Mouse (Mus musculus) limb, embryonic 12.5 days (tissue): ENCODE measurements around the gene Atp4b. TPM values are rescaled to one million over a fixed set of nuclear protein-coding genes. Genes with fewer than 3 reads are reported as not detected.

ENCODE experiments used
- ATAC-seq: fragments of 200-750 bp; cut with Nextera tagmentation; 2 replicates; pipeline ENCODE4 v1.8.0; 2017; ENCODE audit warnings: low read depth, moderate TSS enrichment; ENCODE audit not compliant: insufficient number of reproducible peaks, insufficient read depth, low FRiP score, low TSS enrichment
- H3K27ac ChIP-seq: fragments of 300-500 bp; sonication (generic); 2 replicates; pipeline ENCODE4 v1.5.1; 2016; ENCODE audit warnings: mild to moderate bottlenecking, moderate library complexity
- H3K27me3 ChIP-seq: fragments of 300-500 bp; sonication (generic); 2 replicates; pipeline ENCODE4 v1.6.1; 2016; ENCODE audit warnings: mild to moderate bottlenecking, moderate library complexity
- H3K36me3 ChIP-seq: fragments of 300-500 bp; sonication (generic); 2 replicates; pipeline ENCODE4 v1.6.1; 2016; ENCODE audit warnings: mild to moderate bottlenecking, moderate library complexity
- H3K4me1 ChIP-seq: fragments of 300-500 bp; sonication (generic); replicated peaks from 2 replicates; pipeline ENCODE4 v1.6.1; 2016
- H3K4me2 ChIP-seq: fragments of 300-500 bp; sonication (generic); 2 replicates; pipeline ENCODE4 v1.6.1; 2016; ENCODE audit warnings: mild to moderate bottlenecking, moderate library complexity
- H3K4me3 ChIP-seq: fragments of 300-500 bp; sonication (generic); replicated peaks from 2 replicates; pipeline ENCODE4 v1.5.1; 2016; ENCODE audit warnings: mild to moderate bottlenecking
- H3K9ac ChIP-seq: fragments of 300-500 bp; sonication (generic); replicated peaks from 2 replicates; pipeline ENCODE4 v1.6.1; 2016; ENCODE audit warnings: mild to moderate bottlenecking, moderate library complexity
- H3K9me3 ChIP-seq: fragments of 300-500 bp; sonication (generic); 2 replicates; pipeline ENCODE4 v1.6.1; 2016; ENCODE audit warnings: mild to moderate bottlenecking, moderate library complexity
- WGBS: fragments of 180-500 bp; shearing (Covaris S2); methylation state at CpG from one replicate; pipeline ENCODE4 v1.1.7; 2016; 5-methylcytosine and 5-hydroxymethylcytosine counted together
- polyA plus RNA-seq: library from polyadenylated mRNA; unstranded; fragments of >200 nt; fragmentation: Nextera tagmentation; extraction: Ambion mirVana; gene quantifications from 2 replicates; pipeline ENCODE4 v1.2.1, GENCODE M21; 2016

Atp4b gene
- polyA plus RNA-seq, 1 experiment from 2014 or later, result not detected

DNA sequence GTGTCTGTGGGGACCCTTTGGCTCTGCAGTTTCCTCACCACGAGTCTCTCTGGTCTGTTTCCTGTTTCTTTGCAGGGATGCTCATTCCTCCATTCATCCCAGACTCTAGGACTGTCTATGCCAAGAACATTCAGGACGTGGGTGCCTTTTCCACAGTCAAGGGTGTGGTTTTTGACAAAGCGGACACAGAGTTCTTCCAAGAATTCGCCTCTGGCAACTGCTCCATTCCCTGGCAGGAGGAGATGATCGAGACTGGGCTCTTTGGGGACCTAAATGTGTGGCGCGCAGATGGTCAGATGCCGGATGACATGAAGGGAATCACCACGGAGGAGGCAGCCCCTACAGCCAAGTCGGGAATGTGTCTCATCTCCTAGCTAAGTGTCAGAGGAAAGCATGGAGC lies 19.3 kb upstream of the Atp4b start:
- H3K4me2 ChIP-seq, result no peak overlapping the region
- H3K36me3 ChIP-seq, result no peaks in the 10 kb centered on the region
- H3K27ac ChIP-seq, result no peak overlapping the region
- no peaks in the 10 kb centered on the region for H3K4me1 ChIP-seq
- no peaks in the 10 kb centered on the region for H3K9me3 ChIP-seq
- no peaks in the 10 kb centered on the region; the same call in 1 of the 2 replicates for H3K27me3 ChIP-seq
- no peak overlapping the region for H3K9ac ChIP-seq
- no peak for ATAC-seq
- WGBS, result 79% methylated on average over 10 of the region's 10 CpGs
- no peak overlapping the region for H3K4me3 ChIP-seq

DNA sequence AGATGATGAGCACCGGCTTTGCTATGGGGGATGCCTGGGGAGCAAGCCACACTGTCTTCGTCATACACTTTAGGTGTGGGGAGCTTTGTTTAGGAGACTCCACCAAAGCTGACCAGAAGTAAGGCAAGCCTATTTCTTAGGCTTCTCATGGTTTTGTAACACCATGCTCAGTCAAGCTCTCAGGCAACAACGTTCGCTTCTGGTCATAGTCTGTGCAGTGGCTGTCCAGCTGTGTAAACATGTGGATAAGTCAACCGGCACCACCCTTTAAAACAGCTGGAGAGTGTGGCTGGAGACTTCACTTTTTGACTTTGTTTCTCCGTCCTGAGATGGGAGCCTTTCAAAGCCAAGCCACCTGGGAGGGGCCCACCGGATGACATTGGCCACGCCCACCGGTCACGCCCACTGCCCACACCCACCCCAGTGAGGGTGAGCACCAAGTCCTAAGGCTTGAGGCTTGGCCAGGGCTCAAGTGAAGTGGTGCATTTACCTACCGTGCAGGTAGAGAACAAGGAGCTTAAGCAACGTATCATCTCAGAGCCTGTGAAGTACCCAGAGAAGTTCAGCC lies 17.3 kb upstream of the Atp4b start:
- Histone ChIP-seq H3K9me3 (no peaks in the 10 kb centered on the region), H3K4me3 (no peak overlapping the region), H3K36me3 (no peaks in the 10 kb centered on the region), H3K4me2 (no peak overlapping the region), H3K27me3 (peaks cover 3% of the 10 kb centered on the region; the same call in 1 of the 2 replicates), H3K9ac (no peak overlapping the region), H3K4me1 (no peaks in the 10 kb centered on the region), H3K27ac (no peak overlapping the region)
- 54% methylated on average over 12 of the region's 12 CpGs for WGBS
- ATAC-seq, result no peak

DNA sequence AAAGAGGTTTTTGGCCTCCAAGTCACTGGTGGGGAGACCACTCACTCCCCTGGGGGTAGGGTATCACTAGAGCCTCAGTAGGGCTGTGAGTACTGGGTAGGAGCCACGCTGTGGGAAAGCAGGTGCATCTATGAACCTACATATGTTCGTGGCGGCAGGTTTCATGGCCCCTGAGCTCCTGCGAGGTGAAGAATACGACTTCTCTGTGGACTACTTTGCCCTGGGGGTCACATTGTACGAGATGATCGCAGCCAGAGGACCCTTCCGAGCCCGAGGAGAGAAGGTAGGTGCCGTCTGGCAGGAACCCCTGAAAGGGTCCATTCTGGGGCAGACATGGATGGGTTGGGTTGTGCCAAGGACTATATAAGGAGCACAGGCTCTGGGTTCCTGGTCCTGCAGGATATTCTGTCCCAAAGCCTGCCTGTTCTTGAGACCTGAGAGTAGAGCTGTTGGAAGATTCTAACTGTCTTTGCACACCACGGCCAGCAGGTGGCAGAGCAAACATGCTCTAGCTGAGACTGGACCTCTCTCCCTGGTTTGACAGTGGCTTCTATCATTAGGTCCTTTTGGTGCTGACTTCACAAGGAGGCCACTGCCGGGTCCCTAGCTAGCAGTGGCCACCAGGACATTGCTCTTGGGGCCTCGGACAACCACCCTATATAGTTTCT lies 16.4 kb upstream of the Atp4b start:
- Histone ChIP-seq H3K36me3 (no peaks in the 10 kb centered on the region), H3K9me3 (no peaks in the 10 kb centered on the region), H3K9ac (no peak overlapping the region), H3K4me2 (no peak overlapping the region), H3K27me3 (peaks cover 3% of the 10 kb centered on the region; the same call in 1 of the 2 replicates), H3K4me1 (no peaks in the 10 kb centered on the region), H3K27ac (no peak overlapping the region), H3K4me3 (no peak overlapping the region)
- no peak for ATAC-seq
- WGBS, result 58% methylated on average over 13 of the region's 13 CpGs

DNA sequence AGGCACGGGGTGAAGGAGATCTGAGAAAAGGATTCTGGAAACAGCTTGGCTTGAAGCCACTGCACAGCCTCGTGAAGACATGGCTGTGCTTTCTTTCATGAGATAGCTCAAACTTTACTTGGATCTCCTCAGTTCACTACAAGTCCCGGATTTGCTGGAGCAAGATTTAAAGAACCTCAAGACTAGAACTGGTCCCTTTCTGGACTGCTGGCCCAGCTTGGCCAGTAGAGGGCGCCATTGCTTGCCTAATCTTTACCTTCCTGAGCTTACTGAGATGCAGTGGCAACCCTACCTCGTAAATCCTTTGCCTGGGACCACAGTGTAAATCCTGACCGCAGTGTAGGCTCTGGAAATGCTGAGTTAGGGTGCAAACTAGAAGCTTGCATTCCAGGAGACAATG lies 15.0 kb upstream of the Atp4b start:
- Histone ChIP-seq H3K36me3 (no peaks in the 10 kb centered on the region), H3K27me3 (peaks cover 3% of the 10 kb centered on the region; the same call in 1 of the 2 replicates), H3K27ac (no peak overlapping the region), H3K9ac (no peak overlapping the region), H3K4me3 (no peak overlapping the region), H3K9me3 (no peaks in the 10 kb centered on the region), H3K4me2 (no peak overlapping the region), H3K4me1 (no peaks in the 10 kb centered on the region)
- 29% methylated on average over 6 of the region's 6 CpGs for WGBS
- ATAC-seq, result no peak

DNA sequence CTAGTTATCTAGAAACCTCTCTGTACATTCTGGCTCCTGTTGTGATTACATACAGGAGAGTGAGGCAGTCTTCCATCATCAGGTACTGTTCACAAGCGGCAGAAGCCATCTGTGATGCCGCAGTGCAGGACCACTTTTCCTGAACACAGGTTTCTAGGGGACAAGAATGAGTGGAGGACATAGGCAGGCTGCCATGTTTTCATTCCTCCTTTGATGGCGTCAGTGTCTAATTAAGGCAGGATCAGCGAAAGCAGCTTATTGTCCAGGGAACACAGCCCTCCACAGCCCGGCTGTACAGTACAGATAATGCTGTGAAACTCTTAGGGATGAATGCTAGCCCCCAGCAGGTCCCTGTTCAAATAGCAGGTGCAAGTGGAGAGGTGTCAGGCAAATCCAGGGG lies 9.4 kb upstream of the Atp4b start:
- H3K36me3 ChIP-seq, result no peaks in the 10 kb centered on the region
- no peaks in the 10 kb centered on the region for H3K4me1 ChIP-seq
- no peak overlapping the region for H3K9ac ChIP-seq
- no peak overlapping the region for H3K4me2 ChIP-seq
- H3K4me3 ChIP-seq, result no peak overlapping the region
- H3K27me3 ChIP-seq, result peaks cover 3% of the 10 kb centered on the region; the same call in 1 of the 2 replicates
- H3K27ac ChIP-seq, result no peak overlapping the region
- H3K9me3 ChIP-seq, result no peaks in the 10 kb centered on the region
- no peak for ATAC-seq
- WGBS, result 84% methylated on average over 5 of the region's 5 CpGs

DNA sequence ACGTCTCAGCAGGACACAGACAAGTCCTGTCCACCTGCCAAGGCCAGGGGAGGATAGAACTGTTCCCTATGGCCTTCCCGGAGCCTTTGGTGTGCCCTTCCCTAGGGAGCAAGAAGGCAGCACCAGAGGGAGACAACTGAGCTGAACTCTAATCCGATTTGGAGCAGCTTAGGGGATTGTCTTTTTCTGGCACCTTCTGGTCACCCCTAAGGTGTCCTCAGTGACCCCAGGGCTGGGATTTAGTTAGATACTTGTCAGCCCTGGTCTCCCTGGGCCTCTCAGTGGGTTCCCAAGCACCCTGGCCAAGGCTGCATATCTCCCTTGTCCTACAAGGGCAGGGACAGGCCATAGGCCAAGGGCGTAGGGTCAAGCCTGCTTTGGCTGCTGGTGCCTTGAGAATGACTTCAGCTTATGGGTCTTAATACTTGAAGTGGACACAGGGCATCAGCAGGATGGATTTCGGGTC lies 8.1 kb upstream of the Atp4b start, which contains the start of gene Grk1:
TSS of gene Grk1 (plus strand) at position 416 of the 466 bp plus-strand sequence.
- no peaks in the 10 kb centered on the region for H3K9me3 ChIP-seq
- no peak for ATAC-seq
- H3K36me3 ChIP-seq, result no peaks in the 10 kb centered on the region
- H3K27ac ChIP-seq, result no peak within 1 kb of the TSS
- no peaks in the 10 kb centered on the region for H3K4me1 ChIP-seq
- H3K27me3 ChIP-seq, result no peaks in the 10 kb centered on the region; the same call in 1 of the 2 replicates
- no peak within 1 kb of the TSS for H3K4me2 ChIP-seq
- WGBS, result 77% methylated on average over 5 of the region's 5 CpGs
- H3K9ac ChIP-seq, result no peak within 1 kb of the TSS
- H3K4me3 ChIP-seq, result no peak within 1 kb of the TSS

DNA sequence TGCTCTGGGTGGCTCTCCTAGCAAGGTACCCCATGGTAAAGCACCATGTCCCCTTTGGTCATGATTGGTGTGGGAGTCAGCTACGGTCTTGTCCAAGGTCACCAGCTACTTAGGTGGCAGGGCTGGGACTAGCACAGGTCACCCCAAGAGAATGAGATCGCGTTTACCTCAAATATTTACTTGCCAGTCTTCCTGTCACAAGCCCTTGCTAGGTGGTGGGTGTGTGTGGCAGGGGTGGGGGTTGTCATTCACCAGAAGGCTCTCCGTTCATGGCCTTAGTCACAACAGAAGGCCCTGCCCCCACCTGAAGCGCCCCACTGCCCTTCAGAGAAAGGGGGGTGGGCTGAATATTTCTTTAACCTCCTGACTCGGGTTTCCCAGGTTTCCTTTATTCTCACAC lies 6.9 kb upstream of the Atp4b start:
- Histone ChIP-seq H3K27ac (no peak overlapping the region), H3K4me1 (no peaks in the 10 kb centered on the region), H3K9ac (no peak overlapping the region), H3K4me3 (no peak overlapping the region), H3K4me2 (no peak overlapping the region), H3K9me3 (no peaks in the 10 kb centered on the region), H3K36me3 (no peaks in the 10 kb centered on the region), H3K27me3 (no peaks in the 10 kb centered on the region; the same call in 1 of the 2 replicates)
- no peak for ATAC-seq
- WGBS, result 73% methylated on average over 6 of the region's 6 CpGs

DNA sequence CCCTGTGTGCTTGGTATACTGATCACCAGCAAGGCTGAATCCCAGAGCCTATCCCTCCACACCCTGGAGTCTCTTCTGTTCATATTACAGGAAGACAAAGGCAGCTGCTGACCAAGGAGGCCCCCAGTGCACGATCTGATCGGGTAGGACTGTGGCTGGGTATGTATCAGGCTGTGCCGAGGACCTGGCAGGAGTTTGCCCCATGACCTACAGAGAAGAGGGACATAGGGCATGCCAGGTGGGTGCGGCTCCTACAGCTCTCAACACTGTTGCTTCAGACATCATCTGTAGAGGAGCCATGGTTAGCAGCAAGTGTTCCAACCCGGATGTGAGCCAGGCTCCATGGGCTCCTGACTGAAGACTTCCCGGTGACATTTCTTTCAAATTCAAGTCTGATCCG lies 2.8 kb downstream of the Atp4b start:
- H3K27me3 ChIP-seq, result no peaks in the 10 kb centered on the region
- H3K27ac ChIP-seq, result no peak overlapping the region
- 90% methylated on average over 7 of the region's 7 CpGs for whole genome bisulfite sequencing
- no peaks in the 10 kb centered on the region for H3K9me3 ChIP-seq
- no peak for ATAC-seq
- H3K4me1 ChIP-seq, result no peaks in the 10 kb centered on the region
- no peak overlapping the region for H3K4me3 ChIP-seq
- no peaks in the 10 kb centered on the region for H3K36me3 ChIP-seq
- H3K4me2 ChIP-seq, result no peak overlapping the region
- H3K9ac ChIP-seq, result no peak overlapping the region

DNA sequence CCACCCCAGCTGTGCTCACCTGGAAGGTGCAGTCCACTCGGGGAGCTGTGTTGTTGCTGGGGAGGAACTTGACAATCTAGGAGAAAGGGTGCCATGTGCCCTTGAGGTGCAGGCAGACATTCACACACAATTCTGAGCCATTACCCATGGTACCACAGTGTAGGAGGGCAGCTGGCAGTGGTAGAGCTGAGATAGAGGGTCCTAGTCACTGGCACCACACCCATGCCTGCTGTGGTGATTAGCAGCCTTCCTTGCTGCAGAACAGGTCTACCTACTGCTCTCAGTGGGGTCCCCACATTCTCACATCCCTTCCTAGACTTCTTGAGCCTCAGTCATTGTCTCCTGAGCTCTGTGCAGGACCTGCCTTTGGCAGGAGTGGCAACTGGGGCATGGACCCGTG lies 7.9 kb downstream of the Atp4b start:
- Histone ChIP-seq H3K4me1 (no peaks in the 10 kb centered on the region), H3K9me3 (no peaks in the 10 kb centered on the region), H3K27me3 (no peaks in the 10 kb centered on the region), H3K4me2 (no peak overlapping the region), H3K36me3 (no peaks in the 10 kb centered on the region), H3K9ac (no peak overlapping the region), H3K4me3 (no peak overlapping the region), H3K27ac (no peak overlapping the region)
- ATAC-seq, result no peak
- 87% methylated on average over 2 of the region's 2 CpGs for WGBS

DNA sequence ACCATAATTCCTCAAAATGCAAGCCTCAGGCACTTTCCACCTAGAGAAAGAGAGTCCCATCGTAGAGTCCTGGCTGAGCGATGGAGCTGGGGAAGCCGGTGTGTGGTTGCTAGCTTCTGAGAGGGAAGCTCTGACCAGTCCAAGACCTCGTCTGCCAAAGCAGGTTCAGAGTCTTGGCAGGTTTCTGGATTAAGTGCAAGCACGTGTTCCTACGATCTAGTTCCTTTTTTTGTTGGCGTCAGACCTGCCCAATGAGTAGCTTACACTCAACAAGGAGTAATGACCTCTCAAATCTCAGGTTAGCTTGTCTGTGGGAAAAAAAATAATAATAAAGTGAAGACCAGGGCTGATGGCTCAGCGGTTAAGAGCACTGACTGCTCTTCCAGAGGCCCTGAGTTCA lies 8.9 kb downstream of the Atp4b start:
- H3K9me3 ChIP-seq, result no peaks in the 10 kb centered on the region
- H3K4me1 ChIP-seq, result no peaks in the 10 kb centered on the region
- 83% methylated on average over 8 of the region's 8 CpGs for WGBS
- H3K27me3 ChIP-seq, result no peaks in the 10 kb centered on the region
- H3K4me3 ChIP-seq, result no peak overlapping the region
- no peak overlapping the region for H3K27ac ChIP-seq
- ATAC-seq, result no peak
- H3K36me3 ChIP-seq, result no peaks in the 10 kb centered on the region
- H3K4me2 ChIP-seq, result no peak overlapping the region
- H3K9ac ChIP-seq, result no peak overlapping the region

DNA sequence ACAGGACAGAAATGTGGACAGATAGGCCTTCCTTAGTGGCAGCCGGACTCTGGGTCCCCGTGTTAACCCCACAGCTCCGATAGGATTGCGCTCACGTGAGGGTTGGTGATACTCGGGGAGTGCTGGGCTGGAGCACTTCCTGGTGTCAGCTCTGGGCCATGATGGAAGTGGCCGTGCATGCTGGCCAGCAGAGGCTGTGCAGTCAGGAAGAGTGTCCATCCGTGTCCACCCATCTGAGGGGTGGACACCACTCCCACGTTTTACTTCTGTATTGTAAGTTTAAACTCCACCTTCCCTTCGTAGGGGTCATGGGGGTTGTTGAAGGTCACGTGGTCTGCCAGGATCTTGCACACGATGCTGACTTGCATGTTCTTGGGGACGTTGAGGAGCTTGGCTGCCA lies 10.3 kb downstream of the Atp4b start:
- no peaks in the 10 kb centered on the region for H3K27me3 ChIP-seq
- H3K27ac ChIP-seq, result no peak overlapping the region
- no peak overlapping the region for H3K4me3 ChIP-seq
- H3K9me3 ChIP-seq, result no peaks in the 10 kb centered on the region
- no peak overlapping the region for H3K9ac ChIP-seq
- 78% methylated on average over 13 of the region's 13 CpGs for WGBS
- ATAC-seq, result no peak
- no peak overlapping the region for H3K4me2 ChIP-seq
- 0 out of 2 replicates have a peak, but pooled peaks cover 6% of the 10 kb centered on the region for H3K36me3 ChIP-seq
- no peaks in the 10 kb centered on the region for H3K4me1 ChIP-seq

DNA sequence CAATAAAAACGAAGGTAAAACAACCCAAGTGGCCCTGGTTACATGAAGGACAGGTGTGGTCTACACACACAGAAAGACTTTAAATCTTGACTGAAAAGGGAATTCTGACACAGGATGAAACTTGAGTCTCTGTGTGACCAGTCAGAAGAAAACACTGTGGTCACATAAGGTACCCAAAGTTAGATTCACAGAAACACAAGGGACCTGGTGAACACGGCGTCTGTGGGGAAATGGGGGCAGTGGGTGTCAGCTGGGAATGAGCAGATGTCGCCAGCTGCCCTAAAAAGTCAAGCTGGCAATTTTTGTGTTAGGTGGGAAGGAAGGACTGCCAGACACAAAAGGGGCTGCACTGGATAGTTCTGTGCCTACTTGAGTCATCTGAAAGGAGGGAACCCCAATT lies 13.6 kb downstream of the Atp4b start:
- Histone ChIP-seq H3K9me3 (no peaks in the 10 kb centered on the region), H3K4me2 (no peak overlapping the region), H3K4me1 (no peaks in the 10 kb centered on the region), H3K9ac (no peak overlapping the region), H3K27ac (no peak overlapping the region), H3K4me3 (no peak overlapping the region), H3K27me3 (no peaks in the 10 kb centered on the region), H3K36me3 (peaks cover 27% of the 10 kb centered on the region)
- ATAC-seq, result no peak
- WGBS, result 90% methylated on average over 4 of the region's 4 CpGs
